Mouse (Mus musculus) cerebral cortex, adult 2 months (tissue): ENCODE data around the gene Cd2bp2.

Experiments used
- WGBS: fragments of 180-500 bp; shearing (Covaris S2); methylation state at CpG from one replicate; pipeline ENCODE4 v1.1.7; 2018; 5-methylcytosine and 5-hydroxymethylcytosine counted together

Gene Cd2bp2

DNA sequence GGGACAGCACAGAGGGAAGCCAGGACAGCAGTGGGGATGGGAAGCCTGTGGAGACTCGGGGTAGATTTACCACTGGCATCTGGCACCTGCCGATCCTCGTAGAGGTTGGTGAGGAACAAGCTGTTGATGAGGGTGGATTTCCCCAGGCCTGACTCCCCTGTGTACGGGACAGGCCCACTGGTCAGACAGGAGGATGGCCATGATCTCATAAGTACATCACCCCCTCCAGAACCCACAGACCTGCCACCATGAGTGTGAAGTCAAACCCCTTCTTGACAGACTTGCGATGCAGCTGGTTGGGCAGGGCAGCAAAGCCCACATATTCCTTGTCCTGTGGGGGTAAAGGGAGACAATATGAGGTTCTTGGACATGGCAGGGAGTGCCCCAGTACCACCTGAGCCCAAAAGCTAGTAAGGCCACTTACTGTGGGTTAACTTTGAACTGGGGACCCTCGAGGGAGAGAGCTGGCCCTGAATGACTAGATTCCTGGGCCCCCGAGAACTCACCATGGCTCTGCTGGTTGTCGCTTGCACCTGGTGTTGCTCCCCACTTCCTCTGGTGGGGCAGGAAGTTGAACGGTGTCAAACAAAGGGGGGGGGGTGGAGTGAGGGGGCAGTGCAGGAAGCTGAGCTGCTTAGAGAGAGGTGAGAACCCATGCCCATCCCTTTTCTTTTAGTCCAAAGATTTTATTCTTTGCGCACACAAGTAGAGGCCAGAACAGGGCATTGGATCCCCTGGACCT lies 22.2 kb upstream of the Cd2bp2 start:
- 87% methylated on average over 10 of the region's 10 CpGs for WGBS

DNA sequence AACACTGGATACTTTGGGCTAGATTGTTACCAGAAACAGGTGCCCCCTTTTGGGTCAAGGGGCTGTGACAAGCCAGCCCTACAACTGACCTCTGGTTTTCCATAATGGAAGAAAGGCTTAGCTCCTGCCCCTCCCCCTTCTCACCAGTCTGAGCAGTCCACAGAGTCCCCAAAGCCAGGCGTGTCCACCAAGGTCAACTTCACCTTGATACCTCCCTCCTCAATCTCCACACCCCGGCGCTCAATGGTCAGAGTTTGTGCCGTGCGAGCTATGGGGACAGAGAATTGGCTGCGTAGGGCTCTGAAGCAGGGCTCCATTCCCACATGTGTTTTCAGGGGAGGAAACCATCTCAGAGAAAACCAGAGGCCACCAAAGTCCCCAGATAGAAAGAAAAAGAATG lies 21.6 kb upstream of the Cd2bp2 start:
- 95% methylated on average over 6 of the region's 6 CpGs for WGBS

DNA sequence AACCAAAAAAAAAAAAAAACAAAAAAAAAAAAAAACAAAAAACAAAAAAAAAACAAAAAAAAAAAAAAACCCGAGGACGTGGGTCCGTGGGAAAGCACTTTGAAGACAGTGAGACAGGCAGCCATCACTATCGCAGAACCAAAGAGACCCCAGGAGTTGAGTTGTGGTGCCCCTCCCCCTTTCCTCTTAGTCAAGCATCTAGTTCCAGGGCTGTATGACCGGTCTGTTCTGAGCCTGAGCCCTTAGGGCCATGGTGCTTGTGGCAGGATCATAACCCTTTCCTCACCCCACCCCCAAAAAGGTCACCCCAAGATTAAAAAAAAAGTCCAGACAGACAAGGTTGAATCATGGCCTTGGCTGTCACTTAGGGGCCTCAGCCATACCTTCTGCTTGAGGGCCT lies 20.5 kb upstream of the Cd2bp2 start:
- 89% methylated on average over 5 of the region's 5 CpGs for WGBS

DNA sequence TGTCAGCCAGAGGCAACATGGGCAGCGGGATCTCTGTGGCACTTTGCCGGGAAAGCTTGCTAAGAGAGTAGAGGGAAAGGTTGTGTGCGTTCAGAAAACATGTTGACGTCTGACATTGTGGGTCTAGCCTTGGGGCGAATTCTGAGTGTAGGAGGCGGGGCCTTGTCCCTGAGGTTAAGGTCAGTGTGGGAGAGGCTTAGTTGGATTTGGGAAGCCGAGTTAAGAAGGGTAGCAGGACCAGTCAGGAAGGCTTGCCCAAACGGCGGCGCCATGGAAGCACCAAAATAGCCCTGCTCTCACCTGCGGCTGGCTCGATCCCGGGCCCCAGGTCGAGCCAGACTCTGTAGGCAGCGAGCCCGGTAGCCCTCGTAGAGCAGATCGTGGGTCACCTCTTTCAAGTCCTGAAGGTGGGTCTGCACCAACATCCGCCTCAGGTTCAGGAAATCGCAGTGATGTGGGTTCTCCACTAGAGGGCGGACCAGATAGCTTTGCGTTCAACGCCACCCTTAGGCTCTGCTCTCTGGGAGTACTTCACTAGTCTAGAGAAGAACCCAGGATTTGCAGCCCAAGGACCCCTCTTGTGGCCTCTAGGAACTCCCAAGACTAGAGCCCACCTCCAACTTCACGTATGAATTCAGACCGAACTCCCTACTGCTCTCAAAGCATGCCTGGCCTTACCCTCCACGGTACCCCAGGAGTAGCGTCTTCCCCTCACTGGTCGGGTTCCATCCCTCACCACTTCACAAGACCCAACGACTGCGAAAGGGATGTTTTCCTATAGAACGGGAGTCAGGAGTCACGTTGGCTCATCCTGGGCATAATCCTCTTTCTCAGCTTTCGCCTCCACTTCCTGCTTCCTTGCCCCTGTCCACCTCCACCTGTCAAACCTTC lies 19.4 kb upstream of the Cd2bp2 start:
- WGBS = 29% methylated on average over 33 of the region's 33 CpGs

DNA sequence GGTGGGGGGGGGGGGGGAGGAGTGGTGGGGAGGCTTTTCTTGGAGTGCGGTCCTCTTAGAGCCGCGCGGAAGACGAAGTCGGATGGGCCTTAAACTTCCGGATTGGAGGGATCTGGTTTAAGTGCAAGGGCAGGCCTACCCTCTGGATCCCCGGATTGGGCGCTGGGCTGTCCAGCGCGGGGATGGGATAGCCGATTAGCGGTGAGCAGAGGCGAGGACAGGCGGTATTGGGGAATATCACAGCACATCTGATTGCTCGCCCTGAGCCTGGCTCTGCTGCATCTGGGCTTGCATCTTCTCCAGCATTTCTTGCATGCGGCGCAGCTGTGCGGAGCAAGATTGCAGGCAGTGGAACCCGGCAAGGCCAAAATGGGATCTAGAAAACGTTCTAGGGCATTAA lies 18.7 kb upstream of the Cd2bp2 start:
- 59% methylated on average over 21 of the region's 21 CpGs for WGBS

DNA sequence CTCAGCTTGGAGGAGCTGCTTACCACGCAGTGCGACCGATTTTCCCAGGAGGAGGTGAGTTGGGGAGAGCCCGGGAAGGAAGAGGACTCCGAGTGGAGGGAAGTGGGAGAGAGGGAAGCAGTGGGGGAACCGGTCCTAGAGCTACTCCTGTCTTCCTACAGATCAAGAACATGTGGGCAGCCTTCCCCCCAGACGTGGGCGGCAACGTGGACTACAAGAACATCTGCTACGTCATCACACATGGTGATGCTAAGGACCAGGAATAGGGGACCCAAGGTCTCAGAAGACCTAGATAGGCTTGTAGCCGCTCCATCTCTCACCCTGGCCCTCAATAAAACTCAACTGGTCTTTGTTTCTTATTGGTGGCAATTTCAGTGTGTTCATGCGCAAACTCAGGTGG lies 18.1 kb upstream of the Cd2bp2 start:
- 50% methylated on average over 12 of the region's 12 CpGs for WGBS

DNA sequence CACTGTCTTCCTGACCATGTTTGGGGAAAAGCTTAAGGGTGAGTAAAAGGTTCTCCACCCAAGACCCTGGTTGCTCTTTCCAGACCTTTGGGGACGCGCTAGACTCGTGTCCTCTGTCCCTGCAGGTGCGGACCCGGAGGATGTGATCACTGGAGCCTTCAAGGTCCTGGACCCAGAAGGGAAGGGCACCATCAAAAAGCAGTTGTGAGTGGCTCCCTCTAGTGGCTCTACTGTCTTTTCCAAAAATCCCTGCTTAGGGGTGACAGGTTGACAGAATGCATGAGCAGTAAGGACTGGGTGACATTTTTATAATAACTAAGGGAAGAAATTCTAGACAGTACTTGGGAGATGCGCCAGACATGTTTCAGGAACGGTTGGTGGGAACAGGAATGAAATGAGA lies 17.6 kb upstream of the Cd2bp2 start:
- 45% methylated on average over 7 of the region's 7 CpGs for WGBS

DNA sequence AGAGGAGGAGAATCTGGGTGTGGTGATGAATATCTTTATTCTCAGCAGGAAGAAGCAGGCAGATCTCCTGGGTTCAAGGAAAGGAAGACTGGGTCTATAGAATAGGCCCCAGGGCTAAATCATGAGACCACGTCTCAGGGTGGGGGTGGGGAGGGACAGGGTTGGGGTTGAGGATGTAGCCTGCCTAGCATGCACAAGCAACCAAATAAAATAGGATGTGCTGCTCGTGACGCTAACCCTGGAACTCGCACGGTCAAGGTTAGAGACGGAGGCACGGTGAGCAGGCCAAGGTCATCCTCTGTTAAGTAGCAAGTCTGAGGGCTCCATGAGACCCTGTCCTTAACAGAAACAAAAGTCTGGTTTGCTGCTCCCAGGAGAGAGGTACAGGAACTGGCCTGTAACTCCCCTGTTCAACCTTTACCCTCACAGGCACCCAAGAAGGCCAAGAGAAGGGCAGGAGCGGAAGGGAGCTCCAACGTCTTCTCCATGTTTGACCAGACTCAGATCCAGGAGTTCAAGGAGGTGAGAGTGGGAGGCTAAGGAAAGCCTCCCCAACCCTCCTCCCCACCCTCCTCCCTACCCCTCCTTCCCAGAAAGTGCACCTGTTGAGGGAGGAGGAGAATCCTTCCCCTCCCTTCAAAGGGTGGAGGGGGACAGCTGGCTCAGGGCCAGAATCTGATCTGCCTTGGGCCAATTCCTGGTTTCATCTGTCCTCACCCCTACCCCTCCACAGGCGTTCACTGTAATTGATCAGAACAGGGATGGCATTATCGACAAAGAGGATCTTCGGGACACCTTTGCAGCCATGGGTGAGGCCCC lies 16.8 kb upstream of the Cd2bp2 start:
- WGBS = 93% methylated on average over 12 of the region's 12 CpGs

DNA sequence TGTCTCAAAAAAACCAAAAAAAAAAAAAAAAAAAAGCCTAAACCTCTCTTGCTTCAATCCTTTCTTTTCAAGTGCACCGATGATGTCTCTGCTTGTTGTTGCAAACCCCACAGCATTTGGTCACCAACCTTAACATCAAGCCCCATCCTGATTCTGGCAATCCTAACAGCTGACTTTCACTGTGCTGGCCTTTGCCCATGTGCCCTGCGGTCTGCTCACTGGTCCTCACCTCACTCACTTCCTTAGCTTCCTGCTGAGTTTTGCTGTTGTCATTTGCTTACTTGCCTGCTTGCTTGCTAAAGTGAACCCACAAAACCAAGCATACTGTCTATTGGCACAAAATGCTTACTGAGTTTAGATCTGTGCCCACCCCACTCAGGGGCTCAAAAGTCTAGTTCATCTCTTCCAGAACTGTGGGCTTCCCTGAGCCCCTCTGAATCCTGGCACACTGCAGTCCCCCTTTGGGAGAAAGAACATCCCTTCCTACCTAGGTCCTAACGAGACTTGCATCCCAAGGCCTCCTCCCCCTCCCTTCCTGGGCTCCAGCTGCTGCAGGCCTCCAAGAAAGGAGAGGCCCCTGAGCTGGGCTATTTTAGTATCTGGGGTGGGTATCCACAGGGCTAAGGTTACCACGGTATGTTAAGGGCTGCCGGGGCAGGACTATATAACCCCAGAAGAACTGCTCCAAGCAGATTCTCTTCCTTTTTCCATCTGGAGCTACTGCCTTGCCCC lies 15.3 kb upstream of the Cd2bp2 start:
- WGBS = 76% methylated on average over 5 of the region's 5 CpGs

DNA sequence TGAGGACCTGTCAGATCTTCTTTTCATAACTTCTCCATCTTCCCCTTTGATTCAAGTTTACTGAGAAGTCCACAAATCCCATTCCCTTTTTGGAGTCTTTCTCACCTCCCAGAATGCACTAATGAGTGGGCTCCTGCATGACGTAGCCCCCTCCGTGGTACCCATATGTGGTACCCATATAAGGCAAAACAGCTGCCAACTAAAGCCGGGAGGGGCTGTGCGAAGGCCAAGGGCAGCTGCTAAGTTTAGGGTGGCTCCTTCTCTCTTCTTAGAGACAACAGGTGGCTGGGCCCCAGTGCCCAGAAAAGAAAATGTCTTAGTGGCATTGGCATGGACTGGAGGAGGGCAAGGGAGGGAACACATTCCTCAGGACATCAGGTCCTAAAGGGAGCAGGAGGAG lies 14.4 kb upstream of the Cd2bp2 start:
- 86% methylated on average over 4 of the region's 4 CpGs for WGBS

DNA sequence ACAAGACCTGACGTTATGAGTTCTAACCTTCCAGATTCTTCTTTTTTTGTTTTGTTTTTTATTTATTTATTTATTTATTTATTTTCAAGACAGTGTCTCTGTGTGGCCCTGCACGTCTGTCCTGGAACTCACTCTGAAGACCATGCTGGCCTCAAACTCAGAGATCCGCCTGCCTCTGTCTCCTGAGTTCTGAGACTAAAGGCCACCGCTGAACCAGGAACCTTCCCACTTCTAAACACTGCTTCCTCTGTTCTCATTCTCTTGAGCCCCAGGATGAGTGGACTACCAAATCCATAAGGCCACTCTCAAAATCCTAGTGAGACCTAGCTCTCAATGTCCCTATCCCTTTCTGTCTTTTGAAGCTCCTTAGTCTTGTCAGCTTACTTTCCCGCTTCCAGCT lies 14.0 kb upstream of the Cd2bp2 start:
- WGBS = 73% methylated on average over 5 of the region's 5 CpGs

DNA sequence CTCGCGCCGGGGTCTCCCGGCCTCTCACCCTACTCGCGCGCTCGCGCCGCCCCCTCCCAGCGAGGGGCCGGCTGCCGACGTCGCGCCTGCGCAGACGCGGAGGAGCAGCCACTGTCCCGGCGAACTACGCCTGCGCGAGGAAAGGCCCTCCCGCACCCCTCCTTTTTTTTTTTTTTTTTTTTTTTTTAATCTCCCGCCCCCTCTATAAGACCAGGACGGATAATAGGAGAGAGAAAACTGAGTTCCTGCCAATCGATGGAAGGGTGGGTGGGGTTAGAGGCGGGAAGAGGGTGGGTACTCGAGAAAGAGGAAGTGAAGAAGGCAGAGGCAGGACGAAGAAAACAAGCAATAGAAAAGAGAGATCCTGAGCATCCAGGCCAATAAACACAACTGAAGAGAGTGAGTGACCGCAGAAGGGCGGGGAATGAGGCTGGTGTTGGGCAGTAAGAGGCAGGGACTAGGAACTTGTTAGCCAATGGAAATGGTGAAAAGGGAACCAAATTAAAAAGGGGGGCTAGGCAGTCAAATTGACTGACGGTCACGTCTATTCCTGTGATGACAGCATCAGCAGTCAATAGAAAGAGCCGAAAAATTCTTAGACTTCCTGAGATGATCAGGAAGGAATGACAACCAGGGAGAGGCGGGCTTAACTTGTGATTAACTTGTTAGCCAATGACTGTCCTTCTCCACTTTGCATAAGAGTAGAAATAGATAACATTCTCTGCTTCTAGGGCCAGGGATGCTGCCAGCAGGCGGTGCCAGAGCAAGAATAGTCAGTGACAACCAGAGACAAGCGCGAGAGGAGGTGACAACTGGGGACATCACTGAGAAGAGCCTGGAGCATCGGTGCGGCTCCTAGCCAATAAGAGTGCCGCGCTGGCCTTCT lies 12.9 kb upstream of the Cd2bp2 start, which contains the start of gene Mylpf:
Gene Mylpf, plus strand, starts transcription at position 338 of the 886 bp plus-strand sequence.
- WGBS = under 1% methylated on average over 42 of the region's 44 CpGs

DNA sequence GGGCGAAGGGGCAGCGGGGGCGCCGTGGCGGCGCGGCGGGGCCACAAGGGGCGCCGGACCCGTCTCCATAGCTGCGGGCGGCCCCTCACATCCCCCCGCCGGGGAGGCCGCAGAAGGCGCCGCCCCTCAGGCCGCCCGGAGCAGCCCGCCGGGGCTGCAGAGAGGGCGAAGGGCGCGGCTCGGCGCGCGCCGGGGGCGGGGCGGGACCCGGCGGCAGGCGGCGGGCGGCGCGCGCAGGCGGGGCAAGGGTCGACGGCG lies 12.4 kb upstream of the Cd2bp2 start, which contains the start of gene Tbc1d10b:
Gene Tbc1d10b, minus strand, starts transcription at position 174 of the 258 bp plus-strand sequence.
- WGBS = 0% methylated on average over 31 of the region's 44 CpGs

DNA sequence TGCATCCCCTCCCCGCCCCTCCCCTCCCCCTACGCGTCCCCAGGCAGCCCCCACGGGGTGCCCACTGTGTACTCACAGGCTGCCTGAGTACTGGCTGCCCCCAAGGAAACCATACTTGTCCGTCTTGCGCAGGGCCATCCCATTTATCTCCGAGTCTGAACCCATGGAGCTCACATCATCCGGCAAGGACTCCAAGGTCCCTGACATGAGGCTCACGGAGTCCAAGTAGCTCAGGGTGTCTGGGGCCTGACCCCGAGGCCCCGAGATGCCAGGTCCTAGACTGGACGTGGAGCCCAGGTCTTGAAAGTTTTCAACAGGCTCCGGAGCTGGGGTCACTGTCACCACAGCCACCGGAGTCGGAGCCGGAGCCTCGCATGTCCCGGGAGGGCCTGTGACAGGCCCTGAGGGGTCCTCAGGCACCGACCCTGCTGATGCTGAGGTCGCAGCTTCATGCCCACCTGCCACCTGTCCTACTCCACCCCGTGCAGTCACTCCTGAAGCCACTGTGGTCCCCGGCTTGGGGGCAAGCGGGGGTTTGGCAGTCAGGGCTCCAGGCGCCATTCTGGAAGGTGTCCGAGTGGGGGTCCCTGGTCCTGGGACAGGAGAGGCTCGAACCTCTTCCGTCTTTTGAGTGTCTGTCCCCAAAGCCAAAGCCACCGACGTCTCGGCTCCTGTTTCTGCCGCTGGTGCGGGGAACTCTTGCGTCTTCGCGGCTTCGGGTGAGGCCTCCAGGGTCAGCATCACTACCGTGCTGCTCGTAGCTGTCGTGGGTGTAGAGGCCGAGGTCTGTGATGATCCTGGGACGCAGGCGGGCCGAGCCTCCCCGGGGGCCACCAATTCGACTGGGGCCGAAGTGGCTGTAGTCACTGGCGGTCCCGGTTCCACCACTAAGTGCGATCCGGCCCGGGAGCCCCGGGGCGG lies 11.8 kb upstream of the Cd2bp2 start:
- WGBS = under 1% methylated on average over 53 of the region's 53 CpGs

DNA sequence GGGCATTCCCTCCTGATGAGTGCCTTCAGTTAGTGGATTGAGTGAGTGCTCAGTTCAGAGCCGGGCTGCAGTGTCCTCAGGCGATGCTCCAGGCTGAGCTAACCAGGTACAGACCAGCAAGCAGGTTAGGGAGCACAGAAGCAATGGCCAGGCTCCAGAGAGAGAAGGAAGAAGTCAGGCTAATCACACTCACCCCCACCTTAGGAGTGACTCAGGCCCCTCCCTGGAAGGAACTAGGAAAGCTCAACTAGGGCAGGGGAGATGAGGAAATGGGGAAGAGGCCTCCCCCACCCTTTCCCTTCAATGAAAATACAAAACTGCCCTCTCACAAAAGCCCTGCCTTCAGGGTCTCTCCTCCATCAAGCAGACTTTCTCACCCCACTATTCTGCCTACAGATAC lies 10.8 kb upstream of the Cd2bp2 start:
- 22% methylated on average over 2 of the region's 2 CpGs for WGBS

DNA sequence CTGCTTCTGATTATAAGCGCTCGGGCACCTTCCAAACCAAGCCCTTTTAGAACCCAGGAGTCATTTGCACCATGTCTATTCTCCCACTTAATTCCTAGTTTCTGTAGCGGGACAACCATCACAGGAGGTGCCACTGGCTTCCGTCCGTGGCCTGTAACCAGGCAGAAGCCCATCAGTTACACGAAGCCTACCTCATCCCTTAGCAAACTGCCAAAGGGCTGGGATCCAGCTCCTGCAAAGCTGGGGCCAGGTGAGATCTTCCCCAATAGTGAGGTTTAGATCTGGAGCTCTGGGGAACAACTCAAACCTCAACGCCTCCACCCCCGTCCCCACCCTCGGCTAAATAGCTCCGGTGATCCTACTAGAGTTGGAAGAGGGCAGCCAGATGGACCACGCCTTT lies 634 bp upstream of the Cd2bp2 start:
- WGBS = 47% methylated on average over 11 of the region's 11 CpGs

DNA sequence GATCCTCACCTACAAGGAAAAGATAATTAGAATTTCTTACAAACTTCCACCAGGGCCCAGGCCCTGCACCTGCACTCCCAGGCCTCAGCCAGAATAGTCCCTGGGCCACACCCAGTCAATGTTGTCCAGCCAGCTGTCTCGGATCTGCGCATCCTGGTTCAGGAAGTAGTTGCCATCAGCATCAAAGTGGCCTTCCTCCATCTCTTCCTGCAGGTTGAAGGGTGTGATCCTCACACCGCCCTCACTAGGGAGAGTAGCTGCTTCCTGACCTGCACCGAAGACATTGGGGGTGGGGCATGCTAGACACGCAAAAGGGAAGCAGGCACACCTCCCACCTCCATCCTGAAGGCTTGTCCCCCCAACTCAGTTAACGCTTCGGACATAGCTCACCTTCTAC lies 1.2 kb downstream of the Cd2bp2 start:
- WGBS = 72% methylated on average over 7 of the region's 7 CpGs

DNA sequence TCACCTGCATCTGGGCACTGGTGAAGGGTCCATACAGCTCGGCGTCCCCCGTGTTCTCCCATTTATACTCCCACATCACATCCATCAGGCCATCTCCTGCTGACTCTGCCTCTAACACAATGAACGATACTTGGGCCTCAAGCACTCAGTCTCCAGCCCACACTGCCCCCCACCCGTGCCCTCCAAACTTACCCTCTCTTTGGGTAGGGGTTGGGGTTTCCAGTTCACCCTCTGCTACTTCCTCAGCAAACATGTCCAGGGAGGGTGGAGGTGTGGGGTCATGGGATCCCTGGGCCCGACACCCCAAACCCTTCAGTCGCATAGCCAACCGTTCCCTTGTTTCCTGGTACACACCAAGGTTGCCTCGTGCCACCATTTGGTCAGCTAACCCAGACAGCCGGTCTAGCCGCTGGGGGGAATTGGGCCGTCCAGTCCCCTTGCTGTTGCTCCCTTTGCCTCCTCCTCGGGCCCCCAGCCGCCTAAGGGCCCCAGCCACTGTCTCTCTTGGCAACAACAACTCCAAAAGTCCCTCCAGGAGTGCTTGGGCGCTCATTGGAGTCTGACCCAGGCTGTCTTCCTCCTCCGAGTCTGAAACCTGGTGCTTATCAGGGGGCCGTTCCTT lies 1.7 kb downstream of the Cd2bp2 start:
- WGBS = 94% methylated on average over 17 of the region's 17 CpGs

DNA sequence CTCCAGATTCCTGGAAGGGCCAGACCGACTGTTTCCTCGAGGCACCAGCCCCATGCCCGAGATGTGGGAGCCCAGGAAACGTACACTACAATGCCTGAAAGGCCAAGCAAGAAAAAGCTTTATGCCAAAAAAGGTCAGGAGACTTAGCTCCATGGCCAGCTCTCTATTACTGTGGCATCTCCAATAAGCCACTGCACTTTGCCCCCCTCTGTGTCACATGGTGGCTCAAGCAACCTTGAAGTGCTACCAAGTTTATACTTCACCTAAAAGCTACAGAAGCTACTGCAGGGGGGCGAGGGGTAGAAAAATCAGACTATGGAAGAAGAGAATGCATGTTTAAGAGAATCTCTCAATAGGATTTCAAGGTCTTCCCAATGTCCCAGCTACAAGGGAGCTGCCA lies 2.9 kb downstream of the Cd2bp2 start:
- 90% methylated on average over 5 of the region's 5 CpGs for WGBS
